8 mouse cellular contexts compared by ENCODE assay signal in genomic region chr17:56108334-56109044, GRCm38 (mm10). TPM values are rescaled to one million over a fixed set of nuclear protein-coding genes. Genes with fewer than 3 reads are reported as not detected.
DNase-seq lines count a peak whose midpoint lies in the region; ATAC-seq and TF ChIP-seq lines count a peak whose summit lies in the region.
"Had no signal": no experiment of that assay in that cellular context is flagged by ENCODE, and none has a peak within 500 bp of the region (broad histone marks: within the 10 kb centered on the region; RNA-seq: fewer than 3 reads in every experiment).

No protein-coding gene starts in this region.

- no peaks in the 10 kb centered on the region for H3K36me3 ChIP-seq in liver, embryonic 16.5 days (ENCODE audit: control insufficient read depth, insufficient read depth)
- no peaks in the 10 kb centered on the region for H3K36me3 ChIP-seq in intestine, postnatal 0 days (ENCODE audit: control insufficient read depth, insufficient read depth)
- H3K36me3 ChIP-seq in small intestine, adult 2 months (ENCODE audit: control insufficient read depth, insufficient read depth, low read length): no peaks in the 10 kb centered on the region

- WGBS in liver, embryonic 16.5 days (ENCODE audit: insufficient replicate concordance): 61% methylated on average over 6 of the region's 6 CpGs
- WGBS in intestine, postnatal 0 days: 74% methylated on average over 6 of the region's 6 CpGs
- WGBS in small intestine, adult 2 months: 68% methylated on average over 6 of the region's 6 CpGs

- no peaks in the 10 kb centered on the region for H3K4me1 ChIP-seq in liver, embryonic 16.5 days (ENCODE audit: control insufficient read depth, low read depth, low read length)
- H3K4me1 ChIP-seq in intestine, postnatal 0 days (replicated peaks; ENCODE audit: control insufficient read depth, insufficient read depth, low read length): no peaks in the 10 kb centered on the region
- no peaks in the 10 kb centered on the region for H3K4me1 ChIP-seq in small intestine, adult 2 months (ENCODE audit: control insufficient read depth, insufficient read depth, insufficient read length, low read length)

- no peaks in the 10 kb centered on the region for H3K27me3 ChIP-seq in liver, embryonic 16.5 days (ENCODE audit: control insufficient read depth, insufficient read depth, low read depth, low read length)
- no peaks in the 10 kb centered on the region for H3K27me3 ChIP-seq in intestine, postnatal 0 days (replicated peaks; ENCODE audit: control insufficient read depth, insufficient read depth, low read length)
- no peaks in the 10 kb centered on the region for H3K27me3 ChIP-seq in small intestine, adult 2 months (ENCODE audit: control insufficient read depth, insufficient read depth, low read length)
- H3K27me3 ChIP-seq: midbrain, embryonic 12.5 days had no signal

- H3K4me2 ChIP-seq in liver, embryonic 16.5 days (ENCODE audit: low read depth, low read length): no peak overlapping the region
- H3K4me2 ChIP-seq in intestine, postnatal 0 days (replicated peaks; ENCODE audit: low read depth): no peak overlapping the region
- H3K4me2 ChIP-seq: midbrain, embryonic 12.5 days had no signal

- DNase-seq in liver: no peak
- peak; percentile 94 for DNase-seq in gastrocnemius, postnatal 25 days
- no peak for DNase-seq in B cell, adult 2 months
- no peak for DNase-seq in thymus, adult 18-20 months

- H3K27ac ChIP-seq in liver, embryonic 16.5 days (ENCODE audit: low read length): no peak overlapping the region
- H3K27ac ChIP-seq in intestine, postnatal 0 days (ENCODE audit: low read depth, low read length): no peak overlapping the region
- no peak overlapping the region; the same call in 1 of the 2 replicates for H3K27ac ChIP-seq in small intestine, adult 2 months (ENCODE audit: insufficient read depth, low read depth, low read length)
- H3K27ac ChIP-seq: midbrain, embryonic 12.5 days had no signal

- 0 out of 2 replicates have a peak, but pooled peaks have one; percentile 18 for ATAC-seq in liver, embryonic 16.5 days (ENCODE audit: low read depth)
- peak; percentile 24; the same call in 1 of the 2 replicates for ATAC-seq in intestine, postnatal 0 days

- no peak overlapping the region for H3K9ac ChIP-seq in liver, embryonic 16.5 days (ENCODE audit: low read depth, low read length)
- no peak overlapping the region for H3K9ac ChIP-seq in intestine, postnatal 0 days (ENCODE audit: low read depth, low read length)
- H3K9ac ChIP-seq: midbrain, embryonic 12.5 days had no signal

- no peak for TF ChIP-seq CTCF in intestine, postnatal 0 days (IDR thresholded peaks at IDR 0.05; ENCODE audit: low read depth)
- TF ChIP-seq CTCF in small intestine, adult 2 months (IDR thresholded peaks at IDR 0.05; ENCODE audit: extremely low read depth, insufficient read length, insufficient replicate concordance, low read depth, low read length): no peak

- TF ChIP-seq POLR2A in small intestine, adult 2 months (IDR thresholded peaks at IDR 0.05; ENCODE audit: low read depth, low read length): no peak

- no peak overlapping the region for H3K4me3 ChIP-seq in liver, embryonic 16.5 days (ENCODE audit: low read depth, low read length)
- H3K4me3 ChIP-seq in intestine, postnatal 0 days (ENCODE audit: low read depth, low read length): no peak overlapping the region
- peak overlapping the region; percentile 31; the same call in 1 of the 2 replicates for H3K4me3 ChIP-seq in small intestine, adult 2 months (ENCODE audit: low read depth, low read length)
- H3K4me3 ChIP-seq: midbrain, embryonic 12.5 days had no signal

- no peaks in the 10 kb centered on the region for H3K9me3 ChIP-seq in liver, embryonic 16.5 days (replicated peaks; ENCODE audit: control insufficient read depth, low read length)
- H3K9me3 ChIP-seq in intestine, postnatal 0 days (ENCODE audit: control insufficient read depth): no peaks in the 10 kb centered on the region
- H3K9me3 ChIP-seq: midbrain, embryonic 12.5 days had no signal

RNA-seq across cellular contexts. Expression of gene Plin4, which starts 1.1 kb away (rescaled TPM):
- 0.05 and 0.13 TPM in 2 replicates for polyA plus RNA-seq in liver, embryonic 16.5 days (2015; fragmentation: Nextera tagmentation; extraction: Ambion mirVana)
- 100 to 1,000 TPM; 177 to 234 TPM for total RNA-seq in gastrocnemius, postnatal 25 days (2021)
- 0.30 and 0.31 TPM in 2 replicates for polyA plus RNA-seq in intestine, postnatal 0 days (2015; fragmentation: Nextera tagmentation; extraction: Ambion mirVana)
- polyA plus RNA-seq in small intestine, adult 2 months (2012; rRNA removed): 6.2 and 8.9 TPM in 2 replicates

RNA-seq across cellular contexts. Expression of gene Plin5, which starts 8.9 kb away (rescaled TPM):
- polyA plus RNA-seq in liver, embryonic 16.5 days (2015; fragmentation: Nextera tagmentation; extraction: Ambion mirVana): 5.2 and 9.7 TPM in 2 replicates
- total RNA-seq in gastrocnemius, postnatal 25 days (2021): 10 to 100 TPM; 27.7 to 29.0 TPM
- polyA plus RNA-seq in intestine, postnatal 0 days (2015; fragmentation: Nextera tagmentation; extraction: Ambion mirVana): 0.10 TPM in 1 of 2 replicates, not detected in the other
- polyA plus RNA-seq in small intestine, adult 2 months (2012; rRNA removed): 0.04 and 0.05 TPM in 2 replicates

RNA-seq across cellular contexts. Expression of gene Lrg1, which starts 13.3 kb away (rescaled TPM):
- polyA plus RNA-seq in liver, embryonic 16.5 days (2015; fragmentation: Nextera tagmentation; extraction: Ambion mirVana): 4.3 and 6.2 TPM in 2 replicates
- total RNA-seq in gastrocnemius, postnatal 25 days (2021): 10 to 100 TPM; 13.4 to 24.9 TPM
- polyA plus RNA-seq in intestine, postnatal 0 days (2015; fragmentation: Nextera tagmentation; extraction: Ambion mirVana): 3.6 and 3.9 TPM in 2 replicates
- 10.6 and 28.7 TPM in 2 replicates for polyA plus RNA-seq in small intestine, adult 2 months (2012; rRNA removed)

RNA-seq across cellular contexts. Expression of gene Hdgfl2, which starts 29.1 kb away (rescaled TPM):
- 36.1 and 37.2 TPM in 2 replicates for polyA plus RNA-seq in liver, embryonic 16.5 days (2015; fragmentation: Nextera tagmentation; extraction: Ambion mirVana)
- total RNA-seq in gastrocnemius, postnatal 25 days (2021): 10 to 100 TPM; 21.5 to 24.2 TPM
- polyA plus RNA-seq in intestine, postnatal 0 days (2015; fragmentation: Nextera tagmentation; extraction: Ambion mirVana): 25.9 and 33.6 TPM in 2 replicates
- 23.1 and 24.2 TPM in 2 replicates for polyA plus RNA-seq in small intestine, adult 2 months (2012; rRNA removed)

RNA-seq across cellular contexts. Expression of gene Sema6b, which starts 31.7 kb away (rescaled TPM):
- 0.81 and 1.3 TPM in 2 replicates for polyA plus RNA-seq in liver, embryonic 16.5 days (2015; fragmentation: Nextera tagmentation; extraction: Ambion mirVana)
- total RNA-seq in gastrocnemius, postnatal 25 days (2021): 1 to 10 TPM; 1.9 to 4.2 TPM
- 0.94 and 1.1 TPM in 2 replicates for polyA plus RNA-seq in intestine, postnatal 0 days (2015; fragmentation: Nextera tagmentation; extraction: Ambion mirVana)
- polyA plus RNA-seq in small intestine, adult 2 months (2012; rRNA removed): 6.4 and 12.2 TPM in 2 replicates
